In the genomic region with DNA sequence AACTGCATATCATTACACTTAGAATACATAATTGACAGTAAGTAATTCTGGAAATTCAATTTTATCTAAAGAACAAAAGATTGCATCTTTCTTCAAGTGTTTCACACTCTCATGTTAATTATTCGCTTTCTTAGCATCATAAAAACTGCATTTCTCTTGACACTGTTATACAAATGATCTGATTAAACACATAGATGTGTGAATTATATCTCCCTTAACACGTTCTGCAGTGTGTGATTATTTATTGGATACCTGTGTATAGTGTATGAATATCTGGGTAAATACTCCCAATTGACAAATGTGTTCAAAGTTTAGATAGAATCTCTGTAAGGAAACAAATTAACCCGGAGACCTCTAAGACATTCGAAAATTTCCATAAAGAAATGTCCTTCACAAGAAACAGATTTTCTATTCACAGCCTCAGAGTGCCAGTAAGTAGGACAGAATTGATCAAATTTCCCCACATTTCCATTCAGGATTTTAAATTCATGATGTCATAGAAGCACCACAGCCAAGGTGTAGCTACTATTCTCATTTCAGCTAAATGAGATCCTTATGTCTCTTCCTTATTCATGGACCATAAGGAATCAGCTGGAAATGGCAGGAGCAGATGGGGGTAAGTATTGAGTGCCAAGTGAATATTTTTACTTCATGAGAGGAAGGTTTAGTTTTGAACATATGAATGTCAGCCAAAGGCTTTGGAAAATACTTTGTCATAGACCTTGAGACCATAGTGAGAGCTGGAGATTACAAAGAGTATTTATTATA, we compare ENCODE assay signal across 20 mouse cellular contexts.
DNase-seq lines count a peak whose midpoint lies in the region; ATAC-seq lines count a peak whose summit lies in the region.
"Had no signal": no experiment of that assay in that cellular context is flagged by ENCODE, and none has a peak within 500 bp of the region (broad histone marks: within the 10 kb centered on the region; RNA-seq: fewer than 3 reads in every experiment).

No protein-coding gene starts in this region.

- 67% methylated on average over 4 of the region's 4 CpGs for WGBS in forebrain, embryonic 15.5 days
- 84% methylated on average over 4 of the region's 4 CpGs for WGBS in forebrain, embryonic 10.5 days

- no peak overlapping the region for H3K27ac ChIP-seq in forebrain, embryonic 15.5 days (replicated peaks)
- H3K27ac ChIP-seq in forebrain, embryonic 10.5 days: no peak overlapping the region
- H3K27ac ChIP-seq: hindbrain, embryonic 13.5 days; liver, embryonic 12.5 days; lung, embryonic 15.5 days; midbrain, embryonic 12.5 days; stomach, embryonic 15.5 days had no signal

- H3K4me3 ChIP-seq in forebrain, embryonic 15.5 days: no peak overlapping the region
- no peak overlapping the region for H3K4me3 ChIP-seq in forebrain, embryonic 10.5 days
- H3K4me3 ChIP-seq: erythroblast, embryonic 14.5 days; hindbrain, embryonic 13.5 days; liver, embryonic 12.5 days; lung, embryonic 15.5 days; midbrain, embryonic 12.5 days; stomach, embryonic 15.5 days had no signal

- H3K4me1 ChIP-seq in forebrain, embryonic 15.5 days: no peaks in the 10 kb centered on the region
- no peaks in the 10 kb centered on the region for H3K4me1 ChIP-seq in forebrain, embryonic 10.5 days
- H3K4me1 ChIP-seq: hindbrain, embryonic 13.5 days; liver, embryonic 12.5 days; lung, embryonic 15.5 days; midbrain, embryonic 12.5 days; stomach, embryonic 15.5 days had no signal

- no peak for DNase-seq in forebrain, embryonic 10.5 days (ENCODE audit: extremely low spot score, low spot score)
- DNase-seq in right cerebral cortex, adult 18-20 months: peak; percentile 0
- DNase-seq in right cerebral cortex, postnatal 25 days: no peak
- peak; percentile 49 to 55 for DNase-seq in cerebellum, postnatal 10 days
- DNase-seq in ovary, adult 18-20 months (ENCODE audit: low spot score): no peak
- DNase-seq in spleen, postnatal 36 days (ENCODE audit: low spot score in 2 of 2): no peak
- DNase-seq in left cerebral cortex, adult 18-20 months (ENCODE audit: low spot score in 2 of 2): no peak
- DNase-seq: adrenal gland, postnatal 10 days; B cell, adult 2 months; heart, postnatal 14 days; kidney, adult 18-20 months; kidney, postnatal 10 days had no signal

- no peaks in the 10 kb centered on the region for H3K9me3 ChIP-seq in forebrain, embryonic 15.5 days
- H3K9me3 ChIP-seq in forebrain, embryonic 10.5 days: no peaks in the 10 kb centered on the region
- H3K9me3 ChIP-seq: hindbrain, embryonic 13.5 days; liver, embryonic 12.5 days; lung, embryonic 15.5 days; midbrain, embryonic 12.5 days; stomach, embryonic 15.5 days had no signal

- H3K27me3 ChIP-seq in forebrain, embryonic 15.5 days: no peaks in the 10 kb centered on the region
- no peaks in the 10 kb centered on the region for H3K27me3 ChIP-seq in forebrain, embryonic 10.5 days (ENCODE audit: poor library complexity, severe bottlenecking)
- H3K27me3 ChIP-seq: hindbrain, embryonic 13.5 days; liver, embryonic 12.5 days; lung, embryonic 15.5 days; midbrain, embryonic 12.5 days; stomach, embryonic 15.5 days had no signal

- no peak overlapping the region for H3K9ac ChIP-seq in forebrain, embryonic 15.5 days (replicated peaks)
- H3K9ac ChIP-seq: hindbrain, embryonic 13.5 days; liver, embryonic 12.5 days; lung, embryonic 15.5 days; midbrain, embryonic 12.5 days; stomach, embryonic 15.5 days had no signal

- no peaks in the 10 kb centered on the region for H3K36me3 ChIP-seq in forebrain, embryonic 15.5 days
- H3K36me3 ChIP-seq in forebrain, embryonic 10.5 days (replicated peaks): no peaks in the 10 kb centered on the region
- H3K36me3 ChIP-seq: hindbrain, embryonic 13.5 days; liver, embryonic 12.5 days; lung, embryonic 15.5 days; midbrain, embryonic 12.5 days; stomach, embryonic 15.5 days had no signal

- no peak overlapping the region for H3K4me2 ChIP-seq in forebrain, embryonic 15.5 days (replicated peaks)
- H3K4me2 ChIP-seq: heart, embryonic 11.5 days; hindbrain, embryonic 13.5 days; liver, embryonic 12.5 days; lung, embryonic 15.5 days; midbrain, embryonic 12.5 days; stomach, embryonic 15.5 days had no signal

- ATAC-seq in forebrain, embryonic 15.5 days (replicated peaks): peak; percentile 82
- ATAC-seq: liver, embryonic 12.5 days had no signal

Comparison
In these comparisons a context has a peak if more than half of its experiments do, and no peak if none do; other contexts are left out.
1. DNase-seq: peak in right cerebral cortex, adult 18-20 months (single experiment) and cerebellum, postnatal 10 days (2 of 2); none in forebrain, embryonic 10.5 days (single experiment), right cerebral cortex, postnatal 25 days (single experiment), ovary, adult 18-20 months (single experiment), spleen, postnatal 36 days (0 of 2) and left cerebral cortex, adult 18-20 months (0 of 2).